Mouse (Mus musculus): ENCODE measurements around the gene Lmod3. TPM values are rescaled to one million over a fixed set of nuclear protein-coding genes. Genes with fewer than 3 reads are reported as not detected.

The Lmod3 gene
- polyA plus RNA-seq (2012; rRNA removed; ENCODE audit: low replicate concordance), result 0.05 and 8.2 TPM in 2 replicates

GRCm38 (mm10) chr6:97252711-97253221, at the start of gene Lmod3:
Gene Lmod3, minus strand, starts transcription at chr6:97252759.

DNA sequence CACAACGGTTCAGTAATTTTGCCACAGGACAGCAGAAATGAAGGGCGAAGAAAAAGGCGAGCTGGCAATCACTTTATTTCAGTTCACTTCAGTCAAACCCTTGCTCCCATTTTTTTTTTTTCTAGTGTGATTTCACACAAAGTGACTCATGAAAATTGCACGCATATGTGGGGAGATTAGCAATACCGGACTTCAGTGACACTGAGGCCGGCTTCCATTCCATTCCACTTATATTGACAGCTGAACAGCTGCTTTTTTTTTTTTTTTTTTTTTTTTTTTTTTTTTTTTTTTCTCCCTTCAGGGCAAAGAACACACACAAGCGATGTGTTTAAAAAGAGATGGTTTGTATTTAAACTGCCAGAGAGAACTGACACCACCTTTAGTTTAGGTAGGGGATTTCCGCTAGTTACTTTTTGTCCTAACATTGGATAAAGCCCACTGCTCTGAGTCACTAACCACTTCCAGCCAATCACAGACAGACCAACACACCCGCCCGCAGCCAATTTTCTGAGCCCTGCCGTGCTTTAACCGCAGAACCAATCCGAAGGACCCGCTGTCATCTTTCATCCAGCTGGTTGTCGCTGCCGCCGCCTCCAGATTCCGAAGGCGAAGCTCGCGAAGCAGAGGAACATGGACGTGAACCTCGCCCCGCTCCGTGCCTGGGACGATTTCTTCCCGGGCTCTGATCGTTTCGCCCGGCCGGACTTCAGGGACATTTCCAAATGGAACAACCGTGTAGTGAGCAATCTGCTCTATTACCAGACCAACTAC, 42.2 kb downstream of the Lmod3 start, which contains the start of gene Arl6ip5:
Gene Arl6ip5, plus strand, starts transcription at position 499 of the 771 bp plus-strand sequence.

GRCm38 (mm10) chr6:97205439-97205885, 47.1 kb downstream of the Lmod3 start, which contains the start of gene Uba3:
Gene Uba3, minus strand, starts transcription at chr6:97205647.

Other genes with a start within 250 kb of the Lmod3 start
- gene Fam19a4, start 192.3 kb downstream of the Lmod3 start, polyA plus RNA-seq (2012; rRNA removed; ENCODE audit: low replicate concordance), result 0.04 TPM in 1 of 2 replicates, not detected in the other
- gene Eogt, start 103.6 kb downstream of the Lmod3 start, polyA plus RNA-seq (2012; rRNA removed; ENCODE audit: low replicate concordance), result 6.1 and 10.6 TPM in 2 replicates
- 2.1 and 3.5 TPM in 2 replicates for gene Tmf1, start 73.6 kb downstream of the Lmod3 start, polyA plus RNA-seq (2012; rRNA removed; ENCODE audit: low replicate concordance)
- 6.9 and 19.7 TPM in 2 replicates for gene Uba3, start 47.1 kb downstream of the Lmod3 start, polyA plus RNA-seq (2012; rRNA removed; ENCODE audit: low replicate concordance)
- gene Arl6ip5, start 42.1 kb downstream of the Lmod3 start, polyA plus RNA-seq (2012; rRNA removed; ENCODE audit: low replicate concordance), result 65.7 and 108 TPM in 2 replicates

All from mammary gland, adult 2 months (tissue).